Mouse (Mus musculus) lung, postnatal 0 days (tissue): Measurements from ENCODE around the gene Myh14.

Experiments
- CTCF ChIP-seq: IDR thresholded peaks from 2 replicates; pipeline ENCODE4 v1.5.1; 2016; ENCODE audit warnings: antibody characterized with exemption, mild to moderate bottlenecking
- EP300 ChIP-seq: IDR thresholded peaks from 2 replicates; pipeline ENCODE4 v1.6.1; 2016; ENCODE audit warnings: antibody characterized with exemption, mild to moderate bottlenecking, control low read depth

DNA sequence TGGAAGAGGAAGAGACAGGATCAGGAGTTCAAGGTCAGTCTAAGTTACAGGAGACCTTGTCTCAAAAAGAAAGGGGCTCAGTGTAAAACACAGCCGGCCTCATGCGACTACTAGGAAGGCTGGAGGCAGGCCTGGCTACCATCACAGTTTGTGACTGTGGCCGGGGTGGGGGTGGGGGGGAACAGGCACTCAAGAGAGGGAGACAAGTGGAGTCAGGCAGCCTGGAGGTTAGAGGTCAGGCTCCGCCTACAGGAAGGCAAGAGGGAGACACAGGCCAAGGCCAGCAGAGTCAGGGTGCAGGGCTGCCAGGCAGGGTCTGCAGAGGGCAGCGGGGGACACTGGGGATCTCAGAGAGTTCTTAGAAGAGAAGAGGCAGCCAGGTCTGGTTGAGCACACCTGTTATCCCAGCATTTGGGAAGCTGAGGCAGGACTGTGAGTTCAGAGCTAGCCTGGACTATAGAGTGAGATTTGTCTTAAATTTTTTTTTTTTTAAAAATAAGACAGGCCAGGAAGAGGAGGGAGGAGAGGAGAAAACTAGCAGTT, 73.6 kb downstream of the Myh14 start:
- TF ChIP-seq CTCF (no peak), EP300 (no peak)
